Mouse (Mus musculus): ENCODE results near the gene Hal. TPM values are rescaled to one million over a fixed set of nuclear protein-coding genes. Genes with fewer than 3 reads are reported as not detected.

Hal gene
- polyA plus RNA-seq, 1 experiment from 2014 or later = 0.25 TPM

DNA sequence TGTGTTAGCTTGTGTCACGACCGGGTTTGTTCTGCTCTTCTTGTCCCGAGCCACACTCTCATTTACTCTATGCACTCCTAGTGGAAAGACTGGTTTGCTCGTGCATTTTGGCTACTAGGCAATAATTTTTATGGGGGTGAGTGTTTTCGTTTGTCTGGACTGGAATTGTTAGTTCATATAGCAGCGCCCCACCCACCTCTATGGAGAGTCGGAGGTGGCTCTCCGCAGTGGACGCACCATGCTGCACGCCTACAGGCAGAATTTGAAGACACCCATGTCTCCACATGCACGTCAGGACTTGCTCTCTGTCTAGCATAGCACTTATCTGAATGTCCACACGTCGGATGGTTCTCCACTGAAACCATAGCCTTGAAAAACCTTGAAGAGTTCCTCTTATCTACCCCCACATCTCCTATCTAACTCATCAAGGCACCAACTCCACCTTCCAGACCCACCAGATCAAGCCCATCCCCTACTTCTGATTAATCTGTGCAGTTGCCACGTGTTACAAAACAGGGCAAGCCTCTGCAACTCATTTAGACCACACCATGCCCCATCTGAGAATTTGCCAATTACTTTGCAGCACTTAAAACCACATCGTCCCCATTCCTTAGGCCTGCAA, 21.1 kb downstream of the Hal start:
- H3K9ac ChIP-seq (replicated peaks; ENCODE audit: low read length) = no peak overlapping the region
- no peak overlapping the region for H3K27ac ChIP-seq (ENCODE audit: low read length)
- ATAC-seq (ENCODE audit: low FRiP score, low TSS enrichment) = no peak
- H3K27me3 ChIP-seq (ENCODE audit: insufficient read depth, low read length) = no peaks in the 10 kb centered on the region
- no peak overlapping the region for H3K4me2 ChIP-seq (replicated peaks; ENCODE audit: low read depth, low read length)
- H3K9me3 ChIP-seq (ENCODE audit: low read length) = no peaks in the 10 kb centered on the region
- 83% methylated on average over 15 of the region's 15 CpGs for WGBS
- no peaks in the 10 kb centered on the region for H3K36me3 ChIP-seq (ENCODE audit: insufficient read depth, low read length)
- no peaks in the 10 kb centered on the region for H3K4me1 ChIP-seq (ENCODE audit: insufficient read depth, low read length)
- H3K4me3 ChIP-seq (ENCODE audit: low read length) = no peak overlapping the region

- H3K4me1 ChIP-seq (ENCODE audit: insufficient read depth, low read length) = no peaks in the 10 kb centered on the region
- no peak overlapping the region for H3K27ac ChIP-seq (ENCODE audit: low read length)
- H3K27me3 ChIP-seq (ENCODE audit: insufficient read depth, low read length) = no peaks in the 10 kb centered on the region
- WGBS = 37% methylated on average over 1 of the region's 1 CpGs
- H3K9me3 ChIP-seq (ENCODE audit: low read length) = no peaks in the 10 kb centered on the region
- H3K9ac ChIP-seq (replicated peaks; ENCODE audit: low read length) = no peak overlapping the region
- H3K36me3 ChIP-seq (ENCODE audit: insufficient read depth, low read length) = no peaks in the 10 kb centered on the region
- no peak for ATAC-seq (ENCODE audit: low FRiP score, low TSS enrichment)
- H3K4me2 ChIP-seq (replicated peaks; ENCODE audit: low read depth, low read length) = no peak overlapping the region
- no peak overlapping the region for H3K4me3 ChIP-seq (ENCODE audit: low read length)
Measured at GRCm38 (mm10) chr10:93515419-93515818, 26.9 kb downstream of the Hal start.

- WGBS = 75% methylated on average over 12 of the region's 12 CpGs
- Histone ChIP-seq H3K4me2 (replicated peaks; ENCODE audit: low read depth, low read length) (no peak overlapping the region), H3K27ac (ENCODE audit: low read length) (no peak overlapping the region), H3K4me3 (ENCODE audit: low read length) (no peak overlapping the region), H3K9me3 (ENCODE audit: low read length) (no peaks in the 10 kb centered on the region), H3K9ac (replicated peaks; ENCODE audit: low read length) (no peak overlapping the region), H3K36me3 (ENCODE audit: insufficient read depth, low read length) (no peaks in the 10 kb centered on the region), H3K4me1 (ENCODE audit: insufficient read depth, low read length) (no peaks in the 10 kb centered on the region), H3K27me3 (ENCODE audit: insufficient read depth, low read length) (no peaks in the 10 kb centered on the region)
- ATAC-seq (ENCODE audit: low FRiP score, low TSS enrichment) = no peak
Measured at GRCm38 (mm10) chr10:93515927-93516326, 27.4 kb downstream of the Hal start.

DNA sequence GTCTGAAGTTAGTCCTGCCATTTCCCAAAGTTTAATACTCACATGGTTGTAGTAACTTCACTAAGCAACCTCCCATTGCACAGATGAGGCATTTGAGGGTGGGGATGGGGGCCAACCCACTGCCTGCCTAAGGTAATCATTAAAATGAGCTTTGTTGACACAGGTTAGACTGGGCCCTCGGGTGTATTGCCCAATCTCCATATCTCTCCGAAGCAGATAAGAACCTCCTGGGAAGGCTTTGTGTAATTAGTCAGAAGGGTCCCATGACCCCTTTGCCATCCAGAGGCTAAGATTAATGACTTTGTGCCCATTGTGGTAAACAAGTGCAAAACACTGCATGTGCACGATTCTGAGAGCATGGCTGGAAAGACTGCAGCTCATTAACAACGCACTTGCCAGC, 29.2 kb downstream of the Hal start:
- Histone ChIP-seq H3K9ac (replicated peaks; ENCODE audit: low read length) (no peak overlapping the region), H3K9me3 (ENCODE audit: low read length) (no peaks in the 10 kb centered on the region), H3K4me1 (ENCODE audit: insufficient read depth, low read length) (no peaks in the 10 kb centered on the region), H3K4me3 (ENCODE audit: low read length) (no peak overlapping the region), H3K4me2 (replicated peaks; ENCODE audit: low read depth, low read length) (no peak overlapping the region), H3K27ac (ENCODE audit: low read length) (no peak overlapping the region), H3K27me3 (ENCODE audit: insufficient read depth, low read length) (no peaks in the 10 kb centered on the region), H3K36me3 (ENCODE audit: insufficient read depth, low read length) (no peaks in the 10 kb centered on the region)
- WGBS = 60% methylated on average over 4 of the region's 4 CpGs
- ATAC-seq (ENCODE audit: low FRiP score, low TSS enrichment) = no peak

GRCm38 (mm10) chr10:93518186-93518585, 29.6 kb downstream of the Hal start:
- Histone ChIP-seq H3K27me3 (ENCODE audit: insufficient read depth, low read length) (no peaks in the 10 kb centered on the region), H3K27ac (ENCODE audit: low read length) (no peak overlapping the region), H3K4me1 (ENCODE audit: insufficient read depth, low read length) (no peaks in the 10 kb centered on the region), H3K4me3 (ENCODE audit: low read length) (no peak overlapping the region), H3K4me2 (replicated peaks; ENCODE audit: low read depth, low read length) (no peak overlapping the region), H3K9me3 (ENCODE audit: low read length) (no peaks in the 10 kb centered on the region), H3K36me3 (ENCODE audit: insufficient read depth, low read length) (no peaks in the 10 kb centered on the region), H3K9ac (replicated peaks; ENCODE audit: low read length) (no peak overlapping the region)
- 82% methylated on average over 4 of the region's 4 CpGs for WGBS
- no peak for ATAC-seq (ENCODE audit: low FRiP score, low TSS enrichment)

- no peaks in the 10 kb centered on the region for H3K9me3 ChIP-seq (ENCODE audit: low read length)
- H3K27me3 ChIP-seq (ENCODE audit: insufficient read depth, low read length) = no peaks in the 10 kb centered on the region
- H3K36me3 ChIP-seq (ENCODE audit: insufficient read depth, low read length) = no peaks in the 10 kb centered on the region
- no peak overlapping the region for H3K27ac ChIP-seq (ENCODE audit: low read length)
- no peak for ATAC-seq (ENCODE audit: low FRiP score, low TSS enrichment)
- no peak overlapping the region for H3K4me3 ChIP-seq (ENCODE audit: low read length)
- no peak overlapping the region for H3K4me2 ChIP-seq (replicated peaks; ENCODE audit: low read depth, low read length)
- 80% methylated on average over 2 of the region's 2 CpGs for WGBS
- no peaks in the 10 kb centered on the region for H3K4me1 ChIP-seq (ENCODE audit: insufficient read depth, low read length)
- H3K9ac ChIP-seq (replicated peaks; ENCODE audit: low read length) = no peak overlapping the region
Measured at GRCm38 (mm10) chr10:93518620-93519019, 30.1 kb downstream of the Hal start.

DNA sequence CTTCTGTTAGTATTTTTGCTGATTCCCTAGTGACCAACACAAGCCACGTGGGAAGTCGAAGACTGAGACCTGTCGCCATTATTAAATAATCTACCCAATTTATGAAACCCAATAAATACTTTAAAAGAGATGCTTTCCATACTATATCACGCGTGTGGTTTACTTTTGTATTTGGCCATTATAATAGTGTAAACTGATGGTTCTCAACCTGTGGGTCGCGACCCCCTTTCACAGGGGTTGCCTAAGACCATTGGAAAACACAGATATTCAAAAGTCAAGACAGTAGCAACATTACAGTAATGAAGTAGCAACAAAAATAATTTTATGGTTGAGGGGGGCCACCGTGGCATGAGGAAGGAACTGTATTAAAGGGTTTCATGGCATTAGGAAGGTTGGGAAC, 30.6 kb downstream of the Hal start:
- Histone ChIP-seq H3K4me3 (ENCODE audit: low read length) (no peak overlapping the region), H3K4me1 (ENCODE audit: insufficient read depth, low read length) (no peaks in the 10 kb centered on the region), H3K27ac (ENCODE audit: low read length) (no peak overlapping the region), H3K9me3 (ENCODE audit: low read length) (no peaks in the 10 kb centered on the region), H3K4me2 (replicated peaks; ENCODE audit: low read depth, low read length) (no peak overlapping the region), H3K36me3 (ENCODE audit: insufficient read depth, low read length) (no peaks in the 10 kb centered on the region), H3K27me3 (ENCODE audit: insufficient read depth, low read length) (no peaks in the 10 kb centered on the region), H3K9ac (replicated peaks; ENCODE audit: low read length) (no peak overlapping the region)
- WGBS = 93% methylated on average over 8 of the region's 8 CpGs
- no peak for ATAC-seq (ENCODE audit: low FRiP score, low TSS enrichment)

DNA sequence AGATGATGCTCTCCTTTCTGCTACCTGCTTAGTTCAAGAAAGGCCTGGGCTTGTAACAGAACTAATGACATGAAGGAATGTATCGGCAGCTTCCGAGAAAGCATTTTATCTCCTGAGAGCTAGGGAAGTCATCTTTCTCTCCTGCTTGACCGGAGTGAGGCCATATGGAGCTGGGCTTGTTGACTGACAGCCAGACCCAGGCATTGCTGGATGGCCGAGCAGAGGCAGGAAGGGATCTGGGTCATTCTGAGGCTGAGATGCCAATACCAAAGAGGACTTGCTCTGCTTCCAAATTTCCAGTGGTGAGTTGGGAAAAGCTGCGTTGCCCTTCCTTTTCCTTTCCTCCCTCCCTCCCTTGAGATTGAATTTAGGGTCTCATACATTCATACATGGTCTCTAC, 31.2 kb downstream of the Hal start:
- no peak for ATAC-seq (ENCODE audit: low FRiP score, low TSS enrichment)
- 81% methylated on average over 5 of the region's 5 CpGs for WGBS
- H3K36me3 ChIP-seq (ENCODE audit: insufficient read depth, low read length) = no peaks in the 10 kb centered on the region

GRCm38 (mm10) chr10:93520994-93521393, 32.4 kb downstream of the Hal start:
- H3K4me1 ChIP-seq (ENCODE audit: insufficient read depth, low read length) = no peaks in the 10 kb centered on the region
- WGBS = 69% methylated on average over 4 of the region's 4 CpGs
- H3K4me3 ChIP-seq (ENCODE audit: low read length) = no peak overlapping the region
- no peaks in the 10 kb centered on the region for H3K9me3 ChIP-seq (ENCODE audit: low read length)
- no peaks in the 10 kb centered on the region for H3K27me3 ChIP-seq (ENCODE audit: insufficient read depth, low read length)
- H3K27ac ChIP-seq (ENCODE audit: low read length) = no peak overlapping the region
- no peak overlapping the region for H3K4me2 ChIP-seq (replicated peaks; ENCODE audit: low read depth, low read length)
- no peak overlapping the region for H3K9ac ChIP-seq (replicated peaks; ENCODE audit: low read length)
- no peak for ATAC-seq (ENCODE audit: low FRiP score, low TSS enrichment)
- no peaks in the 10 kb centered on the region for H3K36me3 ChIP-seq (ENCODE audit: insufficient read depth, low read length)

More for the DNA sequence above, 31.2 kb downstream of the Hal start:
- H3K4me3 ChIP-seq (ENCODE audit: low read length) = no peak overlapping the region
- H3K9ac ChIP-seq (replicated peaks; ENCODE audit: low read length) = no peak overlapping the region
- no peak overlapping the region for H3K27ac ChIP-seq (ENCODE audit: low read length)
- H3K9me3 ChIP-seq (ENCODE audit: low read length) = no peaks in the 10 kb centered on the region
- no peak overlapping the region for H3K4me2 ChIP-seq (replicated peaks; ENCODE audit: low read depth, low read length)
- H3K27me3 ChIP-seq (ENCODE audit: insufficient read depth, low read length) = no peaks in the 10 kb centered on the region
- no peaks in the 10 kb centered on the region for H3K4me1 ChIP-seq (ENCODE audit: insufficient read depth, low read length)

DNA sequence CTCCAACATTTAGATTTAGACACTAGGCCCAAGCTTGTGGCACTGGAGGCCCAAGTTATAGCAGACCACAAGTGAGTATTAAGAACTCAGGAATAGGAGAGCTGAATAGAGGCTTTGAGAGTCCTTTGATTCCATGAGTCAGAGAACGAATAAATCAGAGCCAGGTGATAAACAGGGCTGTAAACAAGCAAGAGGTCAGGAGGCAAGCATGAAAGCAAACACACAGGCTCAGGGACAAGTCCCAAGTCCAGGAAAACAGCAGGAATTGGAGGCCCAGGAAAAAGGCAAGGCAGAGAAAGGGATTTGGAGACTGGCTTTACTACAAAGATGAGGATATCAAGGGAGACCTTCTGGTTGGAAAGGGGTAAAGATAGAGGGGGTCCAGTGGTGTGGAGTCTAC, 36.8 kb downstream of the Hal start:
- H3K9me3 ChIP-seq (ENCODE audit: low read length) = peaks cover 5% of the 10 kb centered on the region; the same call in 1 of the 2 replicates
- H3K36me3 ChIP-seq (ENCODE audit: insufficient read depth, low read length) = no peaks in the 10 kb centered on the region
- H3K27me3 ChIP-seq (ENCODE audit: insufficient read depth, low read length) = no peaks in the 10 kb centered on the region
- H3K4me2 ChIP-seq (replicated peaks; ENCODE audit: low read depth, low read length) = no peak overlapping the region
- no peak overlapping the region for H3K9ac ChIP-seq (replicated peaks; ENCODE audit: low read length)
- ATAC-seq (ENCODE audit: low FRiP score, low TSS enrichment) = no peak
- 77% methylated on average over 1 of the region's 1 CpGs for whole genome bisulfite sequencing
- H3K27ac ChIP-seq (ENCODE audit: low read length) = no peak overlapping the region
- no peak overlapping the region for H3K4me3 ChIP-seq (ENCODE audit: low read length)
- no peaks in the 10 kb centered on the region for H3K4me1 ChIP-seq (ENCODE audit: insufficient read depth, low read length)
